Mouse (Mus musculus) G1E (cell line): ENCODE results near the gene Ttc39a.

Experiments
- CTCF ChIP-seq: IDR thresholded peaks from 2 replicates; pipeline ENCODE4 v1.5.1; 2012; ENCODE audit warnings: low read depth, low read length, inconsistent platforms, mixed read lengths
- GATA1 ChIP-seq: IDR thresholded peaks from 2 replicates; pipeline ENCODE4 v1.6.1; 2012; ENCODE audit warnings: borderline replicate concordance, low read length, inconsistent platforms, mixed read lengths
- TAL1 ChIP-seq: conservative IDR thresholded peaks from 2 replicates; pipeline ENCODE4 v1.6.1; 2012; ENCODE audit warnings: low read depth, low read length, inconsistent platforms, mixed read lengths

- no peak for TF ChIP-seq CTCF
- TF ChIP-seq GATA1, result no peak
- peak; percentile 91 for TF ChIP-seq TAL1
Observed at GRCm38 (mm10) chr4:109445397-109445796, 39.0 kb downstream of the Ttc39a start.
